Mouse (Mus musculus) CD4-positive, CD25-positive, alpha-beta regulatory T cell, adult 4 months (primary cell): ENCODE data around the gene Gm28827. TPM values are rescaled to one million over a fixed set of nuclear protein-coding genes. Genes with fewer than 3 reads are reported as not detected.
"Not testable (repeated sequence)": the region's sequence is repeated elsewhere in the genome, so short reads cannot be mapped to it uniquely, and the experiment has no call there.

ENCODE experiments used
- ATAC-seq: one replicate; pipeline ENCODE4 v1.8.0; 2017
- polyA plus RNA-seq, 2 experiments: library from polyadenylated mRNA; unstranded; fragments of 100-300 nt; shearing (Covaris generic); gene quantifications; one replicate each; pipeline ENCODE4 v1.2.1; 2017

Gene Gm28827
- polyA plus RNA-seq, result not detected

GRCm38 (mm10) chrY:83030647-83031046 is at the start of gene Gm28827:
TSS of gene Gm28827 (plus strand) at chrY:83030947.
- not testable (repeated sequence) for ATAC-seq
